Mouse (Mus musculus) bone marrow macrophage, adult 2 months (primary cell): Measurements from ENCODE around the gene Prdm11.

Experiments used
- CTCF ChIP-seq: IDR thresholded peaks from 2 replicates; pipeline ENCODE4 v1.5.1; 2012; ENCODE audit warnings: low read depth, mild to moderate bottlenecking, low read length, moderate library complexity
- POLR2A ChIP-seq: IDR thresholded peaks from 2 replicates; pipeline ENCODE4 v1.6.1; 2012; ENCODE audit warnings: mild to moderate bottlenecking, low read depth, low read length, borderline replicate concordance

DNA sequence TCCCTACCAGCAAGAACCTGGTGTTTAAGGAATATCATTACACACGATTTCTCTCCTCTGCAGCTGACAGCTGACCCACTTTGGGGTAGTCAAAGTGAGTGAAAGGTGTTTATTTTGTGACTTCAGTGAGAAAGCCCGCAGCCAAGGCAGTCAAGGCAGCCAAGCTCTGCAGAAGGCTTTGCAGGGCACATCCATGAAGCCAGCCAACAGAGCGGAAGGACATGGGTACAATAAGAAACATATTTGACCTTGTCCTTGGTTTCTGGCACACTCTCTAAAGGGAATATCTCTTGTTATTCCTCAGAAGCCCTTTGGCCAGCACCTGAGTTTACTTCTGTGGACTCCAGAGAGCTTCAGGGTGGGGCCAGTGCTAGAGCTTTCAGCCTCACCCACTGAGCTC is 21.5 kb downstream of the Prdm11 start:
- TF ChIP-seq POLR2A = no peak
- TF ChIP-seq CTCF = no peak
